Mouse (Mus musculus): ENCODE results near the gene Rabgap1l.

DNA sequence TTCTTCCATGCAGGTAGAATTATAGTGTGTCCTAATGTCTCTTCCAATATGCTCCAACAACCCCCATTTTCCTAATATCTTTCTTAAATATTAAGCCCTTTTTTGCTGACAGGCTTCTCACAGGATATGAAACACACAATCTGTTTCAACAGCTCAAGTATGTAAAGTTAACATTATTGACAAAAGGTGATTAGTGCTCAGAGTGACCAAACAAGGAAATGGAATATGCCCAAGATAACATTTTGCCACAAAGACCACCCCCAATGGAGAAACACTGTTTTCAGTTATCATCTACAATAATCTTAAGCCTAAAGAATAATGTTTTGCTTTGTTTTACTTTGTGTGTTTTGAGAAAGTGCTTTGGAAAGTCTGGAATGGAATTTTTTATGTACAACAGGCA is 328.9 kb downstream of the Rabgap1l start:
- TF ChIP-seq POLR2A (IDR thresholded peaks at IDR 0.05; ENCODE audit: insufficient read depth, low read length) (no peak), EP300 (IDR thresholded peaks at IDR 0.05; ENCODE audit: insufficient read depth, low read depth, low read length) (no peak), CTCF (IDR thresholded peaks at IDR 0.05; ENCODE audit: low read depth, low read length) (no peak)
